Mouse (Mus musculus) hindbrain, postnatal 0 days (tissue): ENCODE measurements around the gene Ifitm3. TPM values are rescaled to one million over a fixed set of nuclear protein-coding genes. Genes with fewer than 3 reads are reported as not detected.

Experiments
- ATAC-seq: fragments of 200-750 bp; cut with Nextera tagmentation; 2 replicates; pipeline ENCODE4 v1.8.0; 2017; ENCODE audit warnings: mild to moderate bottlenecking, moderate TSS enrichment, moderate library complexity
- DNase-seq: peaks from one replicate; pipeline ENCODE4 v3.0.0-alpha.2; 2015; ENCODE audit warnings: low spot score
- H3K27ac ChIP-seq: fragments of 300-500 bp; sonication (generic); 2 replicates; pipeline ENCODE4 v1.5.1; 2014; ENCODE audit warnings: mild to moderate bottlenecking
- H3K27me3 ChIP-seq: fragments of 300-500 bp; sonication (generic); 2 replicates; pipeline ENCODE4 v1.6.1; 2014; ENCODE audit warnings: low read length, mixed read lengths; ENCODE audit not compliant: insufficient read depth
- H3K36me3 ChIP-seq: fragments of 300-500 bp; sonication (generic); 2 replicates; pipeline ENCODE4 v1.6.1; 2014; ENCODE audit warnings: low read length, mixed read lengths; ENCODE audit not compliant: insufficient read depth
- H3K4me1 ChIP-seq: fragments of 300-500 bp; sonication (generic); 2 replicates; pipeline ENCODE4 v1.6.1; 2014; ENCODE audit warnings: antibody characterized with exemption, low read length, mixed read lengths; ENCODE audit not compliant: insufficient read depth
- H3K4me2 ChIP-seq: fragments of 300-500 bp; sonication (generic); 2 replicates; pipeline ENCODE4 v1.6.1; 2014; ENCODE audit warnings: low read depth, mild to moderate bottlenecking, low read length, moderate library complexity, mixed read lengths
- H3K4me3 ChIP-seq: fragments of 300-500 bp; sonication (generic); 2 replicates; pipeline ENCODE4 v1.5.1; 2014; ENCODE audit warnings: low read length
- H3K9ac ChIP-seq: fragments of 300-500 bp; sonication (generic); replicated peaks from 2 replicates; pipeline ENCODE4 v1.6.1; 2014; ENCODE audit warnings: mild to moderate bottlenecking, low read length, moderate library complexity, mixed read lengths
- H3K9me3 ChIP-seq: fragments of 300-500 bp; sonication (generic); 2 replicates; pipeline ENCODE4 v1.6.1; 2016; ENCODE audit warnings: low read length, mixed read lengths
- CTCF ChIP-seq: IDR thresholded peaks from 2 replicates; pipeline ENCODE4 v1.5.1; 2016; ENCODE audit warnings: antibody characterized with exemption, control low read depth, low read depth
- WGBS: fragments of 180-500 bp; shearing (Covaris S2); extraction: QIAGEN DNeasy Blood & Tissue Kit; methylation state at CpG from one replicate; pipeline ENCODE4 v1.1.7; 2014; 5-methylcytosine and 5-hydroxymethylcytosine counted together
- polyA plus RNA-seq: library from polyadenylated mRNA; unstranded; fragments of >200 nt; fragmentation: Nextera tagmentation; extraction: Ambion mirVana; gene quantifications from 2 replicates; pipeline ENCODE4 v1.2.1, GENCODE M21; 2015
- total RNA-seq: library from RNA; depleted of rRNA; stranded (reverse); fragments of >200 nt; gene quantifications from 2 replicates; pipeline ENCODE4 v1.2.3, GENCODE M21; 2014; rRNA removed

Gene Ifitm3
- total RNA-seq: 29.3 and 41.7 TPM in 2 replicates
- polyA plus RNA-seq: 92.8 and 93.3 TPM in 2 replicates

DNA sequence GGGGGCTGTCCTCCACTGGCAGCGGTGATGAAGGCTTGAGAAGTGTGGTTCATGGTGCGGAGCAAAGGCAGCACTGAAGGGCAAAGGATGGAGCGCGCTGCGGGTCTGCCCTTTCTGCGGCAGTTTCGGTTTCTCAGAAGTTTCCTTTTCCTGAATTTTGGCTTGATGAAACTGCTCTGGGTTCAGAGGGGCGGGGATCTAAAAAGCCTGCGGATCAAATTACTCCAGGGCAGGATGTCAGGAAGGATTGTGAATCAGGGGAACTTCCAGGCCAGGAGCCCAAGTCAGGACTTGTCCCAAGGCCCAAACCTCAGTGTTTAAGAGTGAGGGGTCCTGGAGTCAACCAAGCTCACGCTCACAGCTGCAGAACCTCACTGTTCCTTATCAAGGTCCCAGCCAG is at the start of gene Ifitm3:
Gene Ifitm3 (minus strand): TSS at position 178 of the 400 bp plus-strand sequence.
- DNase-seq (peak; percentile 4), ATAC-seq (no peak)
- Histone ChIP-seq H3K4me2 (peak within 1 kb of the TSS; percentile 36), H3K9ac (no peak within 1 kb of the TSS), H3K9me3 (no peaks in the 10 kb centered on the region), H3K27ac (no peak within 1 kb of the TSS), H3K27me3 (no peaks in the 10 kb centered on the region), H3K4me3 (peak within 1 kb of the TSS; percentile 3; the same call in 1 of the 2 replicates), H3K4me1 (no peaks in the 10 kb centered on the region), H3K36me3 (no peaks in the 10 kb centered on the region)
- 36% methylated on average over 10 of the region's 10 CpGs for whole genome bisulfite sequencing
- TF ChIP-seq CTCF: no peak

DNA sequence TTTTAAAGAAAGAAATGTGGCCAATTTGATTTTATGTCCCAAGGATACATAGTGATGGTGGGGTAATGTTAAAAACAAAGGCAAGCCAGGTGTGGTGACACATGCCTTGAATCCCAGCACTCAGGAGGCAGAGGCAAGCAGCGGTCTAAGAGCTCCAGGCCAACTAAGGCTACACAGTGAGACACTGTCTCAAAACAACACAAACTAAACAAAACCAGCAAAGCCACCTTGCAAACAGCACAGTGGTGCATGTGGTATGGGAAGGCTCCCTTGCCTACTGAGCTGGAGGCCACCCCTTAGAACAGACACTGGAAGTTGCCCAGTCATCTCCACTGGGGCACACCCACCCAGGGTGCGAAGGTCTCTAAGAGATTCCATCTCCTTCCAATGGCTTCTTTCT is 49.4 kb upstream of the Ifitm3 start:
- H3K9ac ChIP-seq: peak overlapping the region; percentile 97
- peak overlapping the region; percentile 78 for H3K4me2 ChIP-seq
- TF ChIP-seq CTCF: no peak
- peaks cover 14% of the 10 kb centered on the region for H3K4me1 ChIP-seq
- H3K9me3 ChIP-seq: no peaks in the 10 kb centered on the region
- H3K36me3 ChIP-seq: peaks cover 14% of the 10 kb centered on the region
- DNase-seq (no peak), ATAC-seq (no peak)
- no peaks in the 10 kb centered on the region for H3K27me3 ChIP-seq
- WGBS: 65% methylated on average over 2 of the region's 2 CpGs
- peak overlapping the region; percentile 83 for H3K4me3 ChIP-seq
- H3K27ac ChIP-seq: peak overlapping the region; percentile 92

DNA sequence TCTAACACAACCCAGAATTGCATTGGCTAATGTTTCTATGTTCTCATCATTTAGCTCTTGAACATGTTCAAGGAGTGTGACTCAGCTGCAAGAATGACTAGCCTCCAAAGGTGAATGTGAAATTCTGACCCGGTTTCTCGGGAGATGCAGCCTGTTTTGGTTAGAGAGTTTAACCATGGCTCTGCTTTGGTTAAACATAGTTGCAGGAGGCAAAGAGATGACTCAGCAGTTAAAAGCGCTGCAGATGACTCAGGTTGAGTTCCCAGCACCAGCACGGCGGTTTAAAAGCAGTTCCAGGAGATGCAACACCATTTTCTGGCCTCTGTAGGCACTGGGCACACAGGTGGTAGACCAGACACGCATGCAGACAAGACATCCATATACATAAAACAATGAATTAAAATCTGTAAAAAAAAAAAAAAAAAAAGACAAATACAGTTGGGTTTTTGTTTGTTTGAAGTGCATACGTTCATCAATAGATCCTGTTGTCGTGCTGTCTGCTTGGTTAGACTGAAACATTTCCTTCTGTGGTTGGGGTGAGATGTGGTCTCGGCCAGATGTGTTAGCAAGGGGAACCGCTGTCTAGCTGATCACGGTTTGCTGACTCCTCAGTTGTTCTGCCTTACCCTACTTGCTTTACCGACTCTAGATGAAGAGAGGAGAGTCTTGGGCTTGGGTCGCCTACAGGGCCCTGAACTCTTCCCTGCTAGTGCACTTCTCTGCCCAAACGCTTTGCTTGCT is 48.2 kb upstream of the Ifitm3 start:
- H3K36me3 ChIP-seq: peaks cover 4% of the 10 kb centered on the region
- no peak overlapping the region for H3K4me3 ChIP-seq
- no peak for DNase-seq
- H3K9ac ChIP-seq: no peak overlapping the region
- H3K4me1 ChIP-seq: peaks cover 14% of the 10 kb centered on the region
- TF ChIP-seq CTCF: no peak
- no peaks in the 10 kb centered on the region for H3K27me3 ChIP-seq
- H3K9me3 ChIP-seq: no peaks in the 10 kb centered on the region
- no peak for ATAC-seq
- H3K27ac ChIP-seq: no peak overlapping the region
- WGBS: 92% methylated on average over 14 of the region's 14 CpGs
- no peak overlapping the region for H3K4me2 ChIP-seq

DNA sequence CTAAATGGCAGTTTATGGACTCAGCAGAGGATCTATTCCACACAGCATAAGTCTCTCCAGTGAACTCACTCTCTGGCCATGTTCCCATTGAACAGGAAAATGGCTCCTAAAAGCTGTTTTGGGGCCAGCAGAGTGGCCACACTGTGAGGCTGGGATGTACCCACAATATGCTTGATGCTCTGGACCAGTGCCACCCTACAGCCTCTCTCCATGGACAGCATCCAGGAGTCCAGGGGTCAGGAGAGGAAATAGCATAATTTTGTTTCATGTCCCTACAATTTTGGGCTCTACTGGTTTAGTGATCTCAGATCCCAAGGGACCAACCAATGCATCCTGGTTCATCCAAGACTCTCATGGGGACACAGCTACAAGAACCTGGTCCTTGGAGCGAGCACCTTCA is 47.0 kb upstream of the Ifitm3 start:
- 97% methylated on average over 1 of the region's 1 CpGs for WGBS
- peaks cover 14% of the 10 kb centered on the region for H3K4me1 ChIP-seq
- DNase-seq (no peak), ATAC-seq (no peak)
- H3K27ac ChIP-seq: no peak overlapping the region
- no peak overlapping the region for H3K4me2 ChIP-seq
- H3K36me3 ChIP-seq: no peaks in the 10 kb centered on the region
- no peaks in the 10 kb centered on the region for H3K9me3 ChIP-seq
- no peak overlapping the region for H3K9ac ChIP-seq
- TF ChIP-seq CTCF: no peak
- H3K27me3 ChIP-seq: no peaks in the 10 kb centered on the region
- no peak overlapping the region for H3K4me3 ChIP-seq

DNA sequence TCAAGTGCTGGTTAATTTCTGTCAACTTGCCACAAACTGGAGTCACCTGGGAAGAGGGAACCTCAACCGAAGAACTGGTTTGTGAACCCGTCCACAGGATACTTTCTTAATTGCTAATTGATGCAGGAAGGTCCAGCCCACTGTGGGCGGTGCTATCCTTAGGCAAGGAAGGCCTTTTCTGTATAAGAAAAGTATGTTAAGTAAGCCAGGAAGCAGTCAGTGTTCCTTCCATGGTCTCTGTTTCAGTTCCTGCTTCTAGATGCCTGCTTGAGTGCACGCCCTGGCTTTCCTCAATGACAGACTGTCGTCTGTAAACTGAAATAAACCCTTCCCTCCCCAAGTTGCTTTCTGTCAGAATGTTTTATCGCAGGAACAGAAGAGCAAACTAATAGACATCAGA is 46.4 kb upstream of the Ifitm3 start:
- Histone ChIP-seq H3K36me3 (no peaks in the 10 kb centered on the region), H3K4me1 (peaks cover 8% of the 10 kb centered on the region), H3K27ac (no peak overlapping the region), H3K27me3 (no peaks in the 10 kb centered on the region), H3K4me2 (no peak overlapping the region), H3K9ac (no peak overlapping the region), H3K4me3 (no peak overlapping the region), H3K9me3 (no peaks in the 10 kb centered on the region)
- no peak for TF ChIP-seq CTCF
- ATAC-seq (no peak), DNase-seq (no peak)
- WGBS: 91% methylated on average over 6 of the region's 6 CpGs

DNA sequence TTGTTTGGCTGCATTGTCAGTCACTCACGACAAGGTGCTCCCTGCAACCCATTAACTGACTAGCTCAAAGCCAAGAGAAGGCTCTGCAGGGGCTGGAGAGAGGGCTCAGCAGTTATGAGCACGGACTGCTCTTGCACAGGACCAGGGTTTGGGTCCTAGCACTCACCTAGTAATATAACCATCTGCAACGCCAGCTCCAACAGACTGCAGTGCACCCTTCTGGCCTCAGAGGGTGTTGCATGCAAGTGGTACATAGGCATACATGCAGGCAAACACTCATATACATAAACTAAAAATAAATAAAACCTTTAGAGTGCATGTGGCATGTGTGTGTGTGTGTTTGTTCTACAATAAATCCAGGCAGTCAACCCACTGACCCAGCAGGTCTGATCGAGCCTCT is 45.2 kb upstream of the Ifitm3 start:
- peak; percentile 29 for TF ChIP-seq CTCF
- no peak overlapping the region for H3K27ac ChIP-seq
- 0 out of 2 replicates have a peak, but pooled peaks cover 6% of the 10 kb centered on the region for H3K4me1 ChIP-seq
- no peak for ATAC-seq
- H3K27me3 ChIP-seq: no peaks in the 10 kb centered on the region
- no peak overlapping the region for H3K9ac ChIP-seq
- H3K36me3 ChIP-seq: no peaks in the 10 kb centered on the region
- 85% methylated on average over 4 of the region's 4 CpGs for WGBS
- no peak for DNase-seq
- H3K4me3 ChIP-seq: no peak overlapping the region
- no peaks in the 10 kb centered on the region for H3K9me3 ChIP-seq
- no peak overlapping the region for H3K4me2 ChIP-seq

DNA sequence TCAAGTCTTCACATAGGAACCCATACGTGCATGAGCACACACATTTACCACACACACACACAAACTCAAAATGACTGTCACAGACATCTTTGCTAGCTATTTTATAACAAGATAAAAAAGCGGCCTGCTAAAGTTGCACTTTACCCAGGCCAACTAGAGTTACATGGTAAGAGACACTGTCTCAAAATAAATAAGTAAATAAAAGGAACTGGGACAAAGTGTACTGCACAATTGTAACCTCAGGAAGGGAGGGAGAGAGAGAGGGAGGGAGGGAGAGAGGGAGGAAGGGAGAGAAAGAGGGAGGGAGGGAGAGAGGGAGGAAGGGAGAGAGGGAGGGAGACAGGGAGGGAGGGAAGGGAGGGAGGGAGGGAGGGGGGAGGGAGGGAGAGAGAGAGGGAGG is 41.9 kb upstream of the Ifitm3 start:
- peaks cover 4% of the 10 kb centered on the region; the same call in 1 of the 2 replicates for H3K4me1 ChIP-seq
- DNase-seq (no peak), ATAC-seq (no peak)
- H3K4me3 ChIP-seq: no peak overlapping the region
- WGBS: 80% methylated on average over 2 of the region's 2 CpGs
- H3K9ac ChIP-seq: no peak overlapping the region
- no peaks in the 10 kb centered on the region for H3K27me3 ChIP-seq
- H3K27ac ChIP-seq: no peak overlapping the region
- no peaks in the 10 kb centered on the region for H3K36me3 ChIP-seq
- H3K9me3 ChIP-seq: no peaks in the 10 kb centered on the region
- no peak for TF ChIP-seq CTCF
- H3K4me2 ChIP-seq: no peak overlapping the region
